Mouse (Mus musculus) embryonic facial prominence, embryonic 10.5 days (tissue): ENCODE results near the gene Hoxc9. TPM values are rescaled to one million over a fixed set of nuclear protein-coding genes. Genes with fewer than 3 reads are reported as not detected.

ENCODE experiments used
- DNase-seq: peaks from one replicate; pipeline ENCODE4 v3.0.0-alpha.2; 2017; ENCODE audit warnings: low spot score
- H3K27ac ChIP-seq: fragments of 300-500 bp; sonication (generic); replicated peaks from 2 replicates; pipeline ENCODE4 v1.5.1; 2016; ENCODE audit warnings: mild to moderate bottlenecking
- H3K27me3 ChIP-seq: fragments of 300-500 bp; sonication (generic); replicated peaks from 2 replicates; pipeline ENCODE4 v1.6.1; 2016; ENCODE audit warnings: low read depth, mild to moderate bottlenecking; ENCODE audit not compliant: poor library complexity, severe bottlenecking
- H3K36me3 ChIP-seq: fragments of 300-500 bp; sonication (generic); replicated peaks from 2 replicates; pipeline ENCODE4 v1.6.1; 2016; ENCODE audit warnings: mild to moderate bottlenecking, moderate library complexity
- H3K4me1 ChIP-seq: fragments of 300-500 bp; sonication (generic); 2 replicates; pipeline ENCODE4 v1.6.1; 2016
- H3K4me3 ChIP-seq: fragments of 300-500 bp; sonication (generic); 2 replicates; pipeline ENCODE4 v1.5.1; 2016; ENCODE audit warnings: mild to moderate bottlenecking, moderate library complexity
- H3K9me3 ChIP-seq: fragments of 300-500 bp; sonication (generic); 2 replicates; pipeline ENCODE4 v1.6.1; 2016; ENCODE audit warnings: mild to moderate bottlenecking
- WGBS: fragments of 180-500 bp; shearing (Covaris S2); methylation state at CpG from one replicate; pipeline ENCODE4 v1.1.7; 2016; 5-methylcytosine and 5-hydroxymethylcytosine counted together
- polyA plus RNA-seq: library from polyadenylated mRNA; unstranded; fragments of >200 nt; fragmentation: Nextera tagmentation; extraction: Ambion mirVana; gene quantifications from 2 replicates; pipeline ENCODE4 v1.2.1, GENCODE M21; 2016

The Hoxc9 gene
- polyA plus RNA-seq, 1 experiment from 2014 or later: not detected

DNA sequence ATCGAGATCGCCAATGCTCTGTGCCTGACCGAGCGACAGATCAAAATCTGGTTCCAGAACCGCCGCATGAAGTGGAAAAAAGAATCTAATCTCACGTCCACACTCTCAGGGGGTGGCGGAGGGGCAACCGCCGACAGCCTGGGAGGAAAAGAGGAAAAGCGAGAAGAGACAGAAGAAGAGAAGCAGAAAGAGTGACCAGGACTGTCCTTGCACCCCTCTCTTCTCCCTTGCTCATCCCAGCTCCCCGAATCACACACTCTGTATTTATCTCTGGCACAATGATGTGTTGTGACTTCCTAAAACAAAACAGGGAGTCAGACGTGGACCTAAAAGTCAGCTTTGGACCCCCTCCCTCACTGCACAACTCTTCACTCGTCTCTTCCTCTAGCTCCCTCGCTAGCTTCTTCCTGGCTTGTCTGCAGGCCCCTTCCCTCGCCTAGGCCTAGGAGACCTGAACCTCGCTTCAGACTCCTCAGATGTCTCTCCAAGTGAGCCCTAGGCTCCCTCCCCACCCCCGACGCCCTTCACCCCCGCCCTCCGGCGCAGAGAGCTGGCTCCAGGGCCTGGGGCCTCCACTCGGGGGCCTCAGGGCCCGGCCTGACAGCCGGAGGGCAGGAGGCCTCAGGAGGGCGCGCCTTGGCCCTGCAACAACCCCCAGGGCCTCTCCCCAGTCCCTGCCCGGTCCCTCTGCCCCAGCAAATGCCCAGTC is 34.8 kb downstream of the Hoxc9 start:
- no peak for DNase-seq
- Histone ChIP-seq H3K27ac (no peak overlapping the region), H3K27me3 (peaks cover 100% of the 10 kb centered on the region), H3K4me3 (no peak overlapping the region), H3K36me3 (no peaks in the 10 kb centered on the region), H3K9me3 (no peaks in the 10 kb centered on the region), H3K4me1 (peaks cover 4% of the 10 kb centered on the region)
- under 1% methylated on average over 28 of the region's 28 CpGs for WGBS

DNA sequence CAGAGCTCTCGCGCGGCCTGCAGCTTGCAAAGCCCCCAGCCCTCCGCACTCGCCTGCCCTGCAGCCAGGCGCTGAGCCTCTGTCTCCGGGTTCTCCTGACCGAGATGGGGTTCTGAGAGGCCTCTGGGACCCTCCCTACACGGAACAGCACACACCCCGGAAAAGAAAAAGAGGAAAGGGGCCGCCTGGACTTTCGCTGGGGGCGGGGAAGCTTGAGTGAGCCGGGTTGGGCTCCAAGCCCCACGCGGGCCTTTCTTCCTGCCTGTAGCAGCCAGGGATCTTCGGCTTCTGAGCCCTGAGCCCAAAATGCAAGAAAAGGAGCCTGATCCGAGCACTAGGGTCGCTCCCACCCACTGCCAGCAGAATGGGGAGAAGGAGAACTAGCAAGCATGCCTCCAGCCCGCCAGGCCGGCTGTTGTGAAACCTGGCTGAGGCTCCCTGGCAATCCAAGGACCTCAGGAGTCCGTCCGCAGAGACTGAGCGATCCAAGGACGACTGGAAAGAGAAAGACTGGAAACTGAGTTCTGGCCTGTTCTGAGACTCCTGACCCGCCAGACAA is 35.8 kb downstream of the Hoxc9 start:
- peaks cover 100% of the 10 kb centered on the region for H3K27me3 ChIP-seq
- H3K9me3 ChIP-seq: no peaks in the 10 kb centered on the region
- no peak for DNase-seq
- under 1% methylated on average over 26 of the region's 26 CpGs for WGBS
- H3K27ac ChIP-seq: no peak overlapping the region
- no peaks in the 10 kb centered on the region for H3K36me3 ChIP-seq
- H3K4me1 ChIP-seq: peaks cover 4% of the 10 kb centered on the region
- no peak overlapping the region for H3K4me3 ChIP-seq

DNA sequence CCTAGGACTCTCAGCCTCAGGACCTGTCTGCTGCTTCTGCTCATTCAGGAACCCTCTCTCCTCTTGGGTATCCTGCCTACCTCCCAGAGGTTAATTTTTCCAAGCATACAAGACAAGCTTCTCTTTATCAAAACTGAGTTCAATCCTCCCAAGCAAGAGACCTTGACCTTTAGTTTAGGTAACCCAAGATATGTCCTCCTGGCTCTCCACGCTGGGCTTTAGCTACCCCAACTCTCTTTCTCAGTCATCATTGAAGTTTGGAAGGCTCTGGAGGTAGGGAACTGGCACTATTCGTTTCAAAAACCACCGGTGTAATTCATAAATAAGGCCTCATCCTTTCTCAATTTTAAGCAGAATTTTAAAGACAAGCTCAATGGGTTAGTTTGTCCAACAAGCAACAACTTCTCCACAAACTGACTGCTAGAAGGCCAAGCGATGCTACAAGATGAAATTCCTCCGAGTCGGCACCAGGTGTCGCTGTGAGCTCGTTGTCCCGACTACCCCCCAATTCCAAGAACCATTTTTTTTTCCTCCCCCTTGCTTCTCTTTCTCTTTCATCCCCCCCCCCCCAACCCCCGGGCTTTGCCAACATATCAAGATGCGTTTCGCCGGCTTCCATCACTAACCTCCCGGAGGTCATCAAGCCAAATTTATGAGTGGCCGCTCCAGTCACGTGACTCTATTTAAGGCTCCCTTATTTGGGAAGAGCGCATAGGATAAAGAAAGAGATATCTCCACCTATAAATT is 37.2 kb downstream of the Hoxc9 start:
- peaks cover 100% of the 10 kb centered on the region for H3K27me3 ChIP-seq
- no peak overlapping the region for H3K4me3 ChIP-seq
- peaks cover 4% of the 10 kb centered on the region for H3K4me1 ChIP-seq
- no peaks in the 10 kb centered on the region for H3K9me3 ChIP-seq
- H3K27ac ChIP-seq: no peak overlapping the region
- DNase-seq: peak; percentile 62
- 2% methylated on average over 17 of the region's 17 CpGs for WGBS
- no peaks in the 10 kb centered on the region for H3K36me3 ChIP-seq

DNA sequence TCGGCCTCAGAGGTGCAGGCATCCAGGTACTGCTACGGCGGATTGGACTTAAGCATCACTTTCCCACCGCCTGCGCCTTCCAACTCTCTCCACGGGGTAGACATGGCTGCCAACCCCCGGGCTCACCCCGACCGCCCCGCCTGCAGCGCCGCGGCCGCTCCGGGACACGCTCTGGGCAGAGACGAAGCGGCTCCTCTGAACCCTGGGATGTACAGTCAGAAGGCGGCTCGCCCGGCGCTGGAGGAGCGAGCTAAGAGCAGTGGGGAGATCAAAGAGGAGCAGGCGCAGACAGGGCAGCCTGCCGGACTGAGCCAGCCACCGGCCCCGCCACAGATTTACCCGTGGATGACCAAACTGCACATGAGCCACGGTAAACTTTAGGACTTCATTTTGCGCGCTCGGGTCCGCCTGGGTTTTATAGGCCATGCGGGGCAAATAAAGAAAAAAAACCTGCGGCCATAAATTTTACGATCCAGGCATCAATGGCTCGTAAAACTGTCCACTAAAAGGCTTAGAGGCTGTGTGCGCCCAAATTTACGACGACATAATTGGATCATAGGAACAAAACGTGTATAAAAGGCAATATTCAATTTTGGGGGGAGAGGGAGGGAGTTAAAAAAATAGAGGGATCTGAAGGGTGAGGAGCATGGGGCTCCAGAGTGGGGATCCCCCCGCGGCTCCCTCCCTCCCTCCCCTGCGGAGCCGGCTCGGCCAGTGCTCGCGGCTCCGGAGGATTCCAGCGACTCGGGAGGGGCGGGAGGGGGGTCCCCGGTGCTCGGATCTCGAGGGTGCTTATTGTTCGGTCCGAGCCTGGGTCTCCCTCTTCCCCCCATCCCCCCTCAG is 38.1 kb downstream of the Hoxc9 start:
- under 1% methylated on average over 57 of the region's 57 CpGs for WGBS
- Histone ChIP-seq H3K4me3 (peak overlapping the region; percentile 28; the same call in 1 of the 2 replicates), H3K36me3 (no peaks in the 10 kb centered on the region), H3K4me1 (peaks cover 4% of the 10 kb centered on the region), H3K27me3 (peaks cover 100% of the 10 kb centered on the region), H3K27ac (no peak overlapping the region), H3K9me3 (no peaks in the 10 kb centered on the region)
- DNase-seq: peak; percentile 71

DNA sequence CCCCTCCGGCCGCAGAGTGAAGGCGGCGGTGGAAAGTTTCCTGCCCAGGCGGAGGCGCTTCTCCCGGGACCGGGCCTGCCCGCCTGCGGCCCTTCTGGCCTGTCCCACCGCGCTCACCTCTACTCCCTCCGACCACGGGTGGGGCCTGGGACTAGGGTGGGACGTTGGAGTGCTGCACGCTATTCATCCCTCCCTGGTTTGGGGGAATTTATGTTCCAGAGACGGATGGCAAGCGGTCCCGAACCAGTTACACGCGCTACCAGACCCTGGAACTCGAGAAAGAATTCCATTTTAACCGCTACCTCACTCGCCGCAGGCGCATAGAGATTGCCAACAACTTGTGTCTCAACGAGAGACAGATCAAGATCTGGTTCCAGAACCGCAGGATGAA is 38.8 kb downstream of the Hoxc9 start:
- Histone ChIP-seq H3K4me1 (peaks cover 4% of the 10 kb centered on the region), H3K9me3 (no peaks in the 10 kb centered on the region), H3K4me3 (peak overlapping the region; percentile 28; the same call in 1 of the 2 replicates), H3K27me3 (peaks cover 100% of the 10 kb centered on the region), H3K27ac (no peak overlapping the region), H3K36me3 (no peaks in the 10 kb centered on the region)
- DNase-seq: no peak
- under 1% methylated on average over 28 of the region's 28 CpGs for WGBS

DNA sequence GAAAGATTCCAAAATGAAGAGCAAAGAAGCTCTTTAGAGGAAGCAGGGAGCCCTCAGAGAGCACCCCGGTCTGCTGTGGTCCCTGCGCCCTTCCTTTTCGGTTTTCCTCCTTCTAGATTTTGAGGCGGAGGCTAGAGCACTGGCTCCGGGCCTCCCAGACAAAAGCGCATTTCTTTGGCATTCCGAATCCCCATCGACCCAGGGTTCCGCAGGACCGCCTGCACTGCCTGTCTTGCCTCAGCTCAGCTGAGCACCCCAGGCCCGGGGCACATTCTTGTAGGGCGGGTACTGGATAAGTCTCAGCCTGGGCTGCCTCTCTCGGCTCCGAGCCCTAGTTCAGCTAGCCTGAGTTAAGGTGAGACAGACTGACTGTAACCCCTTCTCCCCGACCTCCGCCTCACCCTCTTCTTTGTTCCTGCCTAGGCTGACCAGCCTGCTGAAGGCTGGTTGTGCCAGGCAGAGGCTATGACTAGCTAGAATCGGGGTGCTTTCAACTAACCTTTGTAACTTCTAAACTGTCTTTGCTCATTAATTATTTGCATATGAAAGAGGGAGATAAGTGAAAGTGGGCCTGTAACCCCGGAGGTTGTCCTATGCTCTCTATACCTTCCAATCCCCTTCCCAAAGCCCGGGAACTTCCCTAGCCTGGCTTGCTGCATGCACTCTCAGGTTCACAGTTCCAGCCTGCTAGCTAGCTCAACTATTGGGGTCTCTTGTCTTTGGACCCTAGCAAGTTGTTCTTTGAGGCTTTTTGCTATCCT is 39.3 kb downstream of the Hoxc9 start:
- Histone ChIP-seq H3K4me3 (no peak overlapping the region), H3K27me3 (peaks cover 100% of the 10 kb centered on the region), H3K9me3 (no peaks in the 10 kb centered on the region), H3K4me1 (peaks cover 4% of the 10 kb centered on the region), H3K36me3 (no peaks in the 10 kb centered on the region), H3K27ac (no peak overlapping the region)
- no peak for DNase-seq
- WGBS: under 1% methylated on average over 19 of the region's 19 CpGs

DNA sequence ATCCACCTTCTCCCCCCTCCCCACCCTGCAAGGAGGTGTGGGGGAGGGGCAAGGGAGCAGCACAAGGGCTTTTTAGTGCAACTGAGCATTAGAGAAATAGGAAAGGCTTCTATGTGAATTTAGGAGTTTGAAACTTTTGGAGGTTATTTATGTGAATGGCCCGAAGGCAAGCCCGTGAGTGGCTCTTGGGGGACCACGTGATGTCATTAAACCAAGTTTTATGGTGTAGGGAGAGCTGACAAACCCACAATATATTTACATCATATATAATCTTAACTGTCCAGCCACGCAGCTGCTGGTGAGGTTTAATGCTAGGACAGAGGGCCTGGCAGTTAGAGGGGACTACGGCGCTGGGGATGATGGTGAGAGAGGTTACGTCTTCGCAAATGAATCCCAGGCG is 42.4 kb downstream of the Hoxc9 start, which contains the start of gene Hoxc4:
Gene Hoxc4, plus strand, starts transcription at position 299 of the 400 bp plus-strand sequence.
- H3K36me3 ChIP-seq: no peaks in the 10 kb centered on the region
- H3K4me1 ChIP-seq: peaks cover 4% of the 10 kb centered on the region
- H3K27me3 ChIP-seq: peaks cover 100% of the 10 kb centered on the region
- DNase-seq: no peak
- WGBS: 5% methylated on average over 9 of the region's 9 CpGs
- no peaks in the 10 kb centered on the region for H3K9me3 ChIP-seq
- no peak within 1 kb of the TSS for H3K4me3 ChIP-seq
- H3K27ac ChIP-seq: no peak within 1 kb of the TSS

DNA sequence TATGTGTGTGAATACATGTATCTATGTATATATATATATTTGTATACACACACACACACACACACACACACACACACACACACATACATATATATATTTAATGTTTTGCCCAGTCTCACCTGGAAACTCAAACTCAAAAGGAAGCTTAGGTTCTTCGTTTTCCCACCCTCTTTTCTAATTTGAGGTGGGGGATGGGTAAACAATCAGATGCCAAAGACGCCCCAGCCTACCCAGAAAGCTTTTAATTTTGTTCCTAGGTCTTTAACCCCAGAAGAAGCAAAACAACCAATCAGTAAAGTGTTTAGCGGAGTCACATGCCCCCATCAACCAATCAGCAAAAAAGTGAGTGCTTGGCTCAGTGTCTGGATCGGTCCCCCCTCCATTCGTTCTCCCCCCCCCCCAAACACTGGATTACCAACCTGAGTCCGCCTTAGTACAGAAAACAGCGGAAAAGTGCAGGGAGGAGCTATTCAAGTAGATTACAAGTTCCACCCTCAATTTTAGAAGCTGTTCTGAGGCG is 44.7 kb downstream of the Hoxc9 start:
- Histone ChIP-seq H3K4me1 (no peaks in the 10 kb centered on the region), H3K4me3 (no peak overlapping the region), H3K36me3 (no peaks in the 10 kb centered on the region), H3K27me3 (peaks cover 100% of the 10 kb centered on the region), H3K9me3 (no peaks in the 10 kb centered on the region), H3K27ac (no peak overlapping the region)
- WGBS: 1% methylated on average over 8 of the region's 8 CpGs
- no peak for DNase-seq

DNA sequence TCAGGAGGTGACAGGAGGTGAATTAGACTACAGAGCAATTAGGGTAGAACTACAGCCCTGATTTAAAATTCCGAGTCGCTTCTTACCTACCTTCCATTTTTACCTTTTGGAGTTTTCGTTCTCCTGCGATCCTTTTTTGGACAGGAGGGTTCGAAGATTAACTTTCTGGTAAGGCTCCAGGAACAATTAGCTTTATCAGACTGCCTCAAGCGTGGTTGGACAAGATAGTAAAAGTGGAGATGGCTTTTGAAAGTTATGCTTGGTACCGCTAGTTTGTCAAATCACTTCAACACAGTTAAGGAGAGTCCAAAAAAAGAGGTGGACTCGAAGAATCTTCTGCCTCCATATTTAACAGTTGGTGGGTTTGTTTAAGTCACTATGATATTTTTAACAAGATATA is 45.3 kb downstream of the Hoxc9 start:
- Histone ChIP-seq H3K4me3 (no peak overlapping the region), H3K27me3 (peaks cover 100% of the 10 kb centered on the region), H3K27ac (no peak overlapping the region), H3K36me3 (no peaks in the 10 kb centered on the region), H3K9me3 (no peaks in the 10 kb centered on the region), H3K4me1 (no peaks in the 10 kb centered on the region)
- DNase-seq: no peak
- 7% methylated on average over 8 of the region's 8 CpGs for WGBS

DNA sequence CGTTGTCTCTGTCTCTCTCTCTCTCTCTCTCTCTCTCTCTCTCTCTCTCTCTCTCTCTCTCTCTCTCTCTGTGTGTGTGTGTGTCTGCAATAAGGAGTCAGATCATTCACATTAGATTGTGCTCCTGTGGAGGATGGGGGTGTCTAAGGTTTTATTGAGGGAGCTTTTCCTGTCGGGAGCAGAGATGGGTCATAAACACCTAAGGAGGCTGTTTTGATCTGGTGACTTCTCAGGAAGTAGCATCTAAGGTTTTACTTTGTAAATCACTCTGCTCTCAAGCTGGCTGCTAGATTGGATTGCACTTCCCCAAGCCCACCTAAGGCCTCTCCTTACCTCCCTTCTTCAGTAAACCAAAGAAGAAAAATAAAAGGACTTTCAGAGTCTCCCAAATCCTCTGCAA is 47.9 kb downstream of the Hoxc9 start:
- Histone ChIP-seq H3K4me1 (no peaks in the 10 kb centered on the region), H3K36me3 (no peaks in the 10 kb centered on the region), H3K4me3 (no peak overlapping the region), H3K27ac (no peak overlapping the region), H3K27me3 (peaks cover 100% of the 10 kb centered on the region), H3K9me3 (no peaks in the 10 kb centered on the region)
- 1% methylated on average over 2 of the region's 2 CpGs for WGBS
- DNase-seq: no peak

DNA sequence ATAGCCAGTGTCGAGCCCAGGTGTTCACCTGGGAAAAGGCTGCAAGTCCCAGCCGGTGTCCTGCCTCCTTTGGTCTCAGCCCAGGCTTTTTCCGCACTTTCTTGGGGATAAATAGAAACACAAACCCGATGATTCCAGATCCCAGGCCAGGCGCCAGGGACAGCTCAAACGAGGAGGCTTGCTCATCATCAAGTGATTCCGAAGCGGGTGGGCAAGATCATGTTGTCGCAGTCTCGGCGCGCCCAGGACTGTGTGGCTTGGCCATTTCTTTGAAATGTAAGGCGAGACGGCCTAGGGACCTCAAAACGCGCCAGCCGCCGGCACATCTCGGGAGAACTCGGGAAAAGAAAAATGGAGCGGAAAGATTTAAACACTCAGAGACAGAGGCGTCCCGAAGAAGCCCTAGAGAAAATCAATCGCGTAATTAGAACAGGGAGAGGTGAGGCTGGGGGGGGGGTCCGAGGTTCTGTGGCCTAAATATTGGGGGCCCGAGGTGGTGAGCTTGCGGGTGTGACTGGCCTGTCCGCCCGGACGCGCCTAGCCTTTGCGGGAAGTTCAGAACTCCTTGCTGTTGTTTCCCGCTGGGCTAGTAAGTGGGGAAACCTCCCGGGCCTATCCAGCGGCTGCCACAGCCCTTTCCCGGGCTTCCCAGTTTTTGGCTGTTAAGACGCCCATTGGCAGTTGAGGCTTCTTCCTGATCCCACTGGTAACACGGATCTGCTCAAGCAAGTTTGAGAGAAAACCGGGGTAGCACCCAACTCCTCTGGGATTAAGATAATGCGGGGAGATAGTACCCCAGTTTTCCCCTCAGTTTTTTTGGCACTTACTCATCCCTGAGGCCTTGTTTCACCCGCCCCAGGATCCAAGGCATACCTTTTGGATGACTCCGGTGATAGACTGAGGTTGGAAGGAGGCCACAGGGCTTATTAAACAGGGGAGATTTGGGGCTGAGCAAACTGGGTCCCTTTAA is 51.3 kb downstream of the Hoxc9 start:
- Histone ChIP-seq H3K4me3 (no peak overlapping the region), H3K9me3 (no peaks in the 10 kb centered on the region), H3K27ac (no peak overlapping the region), H3K4me1 (no peaks in the 10 kb centered on the region), H3K27me3 (peaks cover 100% of the 10 kb centered on the region), H3K36me3 (no peaks in the 10 kb centered on the region)
- peak; percentile 53 for DNase-seq
- WGBS: under 1% methylated on average over 43 of the region's 43 CpGs
